Mouse (Mus musculus) bone marrow macrophage, adult 2 months (primary cell): ENCODE measurements around the gene Dffa. TPM values are rescaled to one million over a fixed set of nuclear protein-coding genes. Genes with fewer than 3 reads are reported as not detected.

Source experiments
- H3K27ac ChIP-seq: 2 replicates; pipeline ENCODE4 v1.5.1; 2012; ENCODE audit warnings: low read depth, low read length; ENCODE audit not compliant: insufficient read depth
- H3K4me1 ChIP-seq: 2 replicates; pipeline ENCODE4 v1.6.1; 2012; ENCODE audit warnings: low read length; ENCODE audit not compliant: control insufficient read depth, insufficient read depth
- H3K4me3 ChIP-seq: 2 replicates; pipeline ENCODE4 v1.5.1; 2012; ENCODE audit warnings: mild to moderate bottlenecking, low read length, moderate library complexity; ENCODE audit not compliant: insufficient read depth
- CTCF ChIP-seq: IDR thresholded peaks from 2 replicates; pipeline ENCODE4 v1.5.1; 2012; ENCODE audit warnings: low read depth, mild to moderate bottlenecking, low read length, moderate library complexity
- POLR2A ChIP-seq: IDR thresholded peaks from 2 replicates; pipeline ENCODE4 v1.6.1; 2012; ENCODE audit warnings: mild to moderate bottlenecking, low read depth, low read length, borderline replicate concordance
- polyA plus RNA-seq: library from polyadenylated mRNA; stranded (reverse); fragments of >200 nt; gene quantifications from 2 replicates; pipeline ENCODE4 v1.2.4, GENCODE M21; 2012; ENCODE audit not compliant: missing spikeins, insufficient read depth, insufficient read length

Dffa gene
- polyA plus RNA-seq, 1 experiment = 20.8 TPM

GRCm38 (mm10) chr4:149145151-149145550 lies 41.2 kb downstream of the Dffa start:
- Histone ChIP-seq H3K4me1 (no peaks in the 10 kb centered on the region), H3K4me3 (no peak overlapping the region), H3K27ac (no peak overlapping the region)
- TF ChIP-seq POLR2A = no peak
- no peak for TF ChIP-seq CTCF

GRCm38 (mm10) chr4:149147528-149147927 lies 43.6 kb downstream of the Dffa start:
- Histone ChIP-seq H3K27ac (no peak overlapping the region), H3K4me3 (no peak overlapping the region), H3K4me1 (no peaks in the 10 kb centered on the region)
- no peak for TF ChIP-seq CTCF
- TF ChIP-seq POLR2A = no peak

DNA sequence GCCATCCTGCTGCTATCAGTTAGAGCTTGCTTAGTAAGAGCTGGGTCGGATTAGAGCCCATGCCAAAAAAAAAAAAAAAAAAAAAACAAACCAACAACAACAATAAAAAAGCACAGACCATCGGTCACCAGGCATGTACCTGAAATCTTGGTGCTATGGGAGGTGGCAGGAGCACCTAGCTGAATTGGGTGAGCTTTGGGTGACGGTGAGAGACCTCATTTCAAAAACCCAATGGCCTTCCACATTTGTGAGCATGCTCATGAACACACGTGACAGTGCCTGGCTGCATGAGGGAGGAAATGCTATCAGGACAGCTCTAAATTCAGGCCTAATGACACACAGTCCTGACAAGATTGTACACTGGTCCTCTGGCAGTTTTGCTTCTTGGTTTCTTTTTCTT lies 44.1 kb downstream of the Dffa start:
- no peaks in the 10 kb centered on the region for H3K4me1 ChIP-seq
- no peak overlapping the region for H3K27ac ChIP-seq
- H3K4me3 ChIP-seq = no peak overlapping the region
- TF ChIP-seq CTCF = no peak
- no peak for TF ChIP-seq POLR2A

DNA sequence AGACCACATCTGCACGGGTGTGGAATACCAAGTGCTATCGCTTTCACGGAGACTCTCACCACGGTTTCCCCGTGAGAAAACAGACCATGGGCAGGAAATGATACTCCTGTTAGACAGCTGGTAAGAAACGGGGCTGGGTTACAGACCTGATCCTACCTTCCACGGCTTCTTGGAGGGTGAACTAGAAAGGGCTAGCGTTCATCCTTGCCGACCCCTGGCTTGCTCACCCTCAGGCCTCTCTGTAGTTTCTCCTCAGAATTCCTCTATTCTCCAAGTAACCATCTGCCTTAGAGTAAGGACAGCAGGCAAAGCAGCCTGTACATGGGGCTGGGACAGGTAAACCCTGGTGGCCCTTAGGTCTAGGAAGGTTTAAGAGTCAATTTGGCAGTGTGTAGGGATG lies 45.2 kb downstream of the Dffa start:
- no peak for TF ChIP-seq CTCF
- TF ChIP-seq POLR2A = no peak
- H3K4me3 ChIP-seq = no peak overlapping the region
- H3K27ac ChIP-seq = no peak overlapping the region
- no peaks in the 10 kb centered on the region for H3K4me1 ChIP-seq

DNA sequence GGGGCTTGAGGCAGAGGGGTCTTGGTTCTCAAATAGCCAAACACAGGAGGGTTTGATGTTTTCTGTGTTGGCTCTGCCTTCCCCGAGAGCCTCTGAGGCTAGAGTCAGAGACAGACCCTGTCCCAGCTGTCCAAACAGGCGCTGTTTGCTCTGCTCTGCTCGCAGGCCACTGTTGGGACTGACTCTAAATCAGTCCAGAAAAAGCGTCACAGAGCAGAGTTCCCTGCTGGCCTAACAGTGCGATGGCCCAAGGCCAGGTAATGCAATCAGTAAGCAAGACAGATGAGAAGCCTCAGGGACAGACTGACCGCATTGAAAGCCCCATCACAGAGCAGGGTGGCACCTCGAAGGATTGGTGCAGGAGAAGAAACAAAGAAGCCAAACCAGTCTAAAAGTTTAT lies 45.7 kb downstream of the Dffa start:
- Histone ChIP-seq H3K4me3 (no peak overlapping the region), H3K4me1 (0 out of 2 replicates have a peak, but pooled peaks cover under 1% of the 10 kb centered on the region), H3K27ac (no peak overlapping the region)
- TF ChIP-seq POLR2A (no peak), CTCF (no peak)

GRCm38 (mm10) chr4:149150256-149150655 lies 46.3 kb downstream of the Dffa start:
- Histone ChIP-seq H3K4me3 (no peak overlapping the region), H3K4me1 (peaks cover 6% of the 10 kb centered on the region), H3K27ac (no peak overlapping the region)
- no peak for TF ChIP-seq CTCF
- no peak for TF ChIP-seq POLR2A

DNA sequence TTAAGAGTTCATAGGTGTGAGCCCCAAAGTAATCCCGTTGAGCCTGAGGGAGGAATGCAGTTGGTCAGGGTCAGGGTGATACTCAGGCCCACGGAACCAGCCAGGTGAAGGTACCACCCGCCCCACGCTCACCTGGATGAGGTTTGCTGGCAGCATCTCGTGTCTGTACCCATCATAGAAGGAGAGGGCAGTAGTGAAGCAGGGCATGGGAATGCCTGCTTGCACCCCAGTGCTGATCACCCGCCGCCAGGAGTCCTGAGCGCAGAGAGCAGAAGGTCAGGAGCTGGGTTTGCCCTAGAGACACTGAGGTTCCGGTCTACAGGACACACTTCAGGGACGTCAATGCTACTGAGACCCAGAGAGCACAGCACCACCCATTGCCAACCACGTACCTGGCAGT lies 46.8 kb downstream of the Dffa start:
- Histone ChIP-seq H3K4me1 (peaks cover 6% of the 10 kb centered on the region), H3K4me3 (no peak overlapping the region), H3K27ac (no peak overlapping the region)
- no peak for TF ChIP-seq POLR2A
- TF ChIP-seq CTCF = no peak

- Histone ChIP-seq H3K4me3 (no peak overlapping the region), H3K4me1 (peaks cover 41% of the 10 kb centered on the region), H3K27ac (no peak overlapping the region)
- TF ChIP-seq POLR2A = no peak
- no peak for TF ChIP-seq CTCF
Observed at GRCm38 (mm10) chr4:149154859-149155258, 50.9 kb downstream of the Dffa start.

DNA sequence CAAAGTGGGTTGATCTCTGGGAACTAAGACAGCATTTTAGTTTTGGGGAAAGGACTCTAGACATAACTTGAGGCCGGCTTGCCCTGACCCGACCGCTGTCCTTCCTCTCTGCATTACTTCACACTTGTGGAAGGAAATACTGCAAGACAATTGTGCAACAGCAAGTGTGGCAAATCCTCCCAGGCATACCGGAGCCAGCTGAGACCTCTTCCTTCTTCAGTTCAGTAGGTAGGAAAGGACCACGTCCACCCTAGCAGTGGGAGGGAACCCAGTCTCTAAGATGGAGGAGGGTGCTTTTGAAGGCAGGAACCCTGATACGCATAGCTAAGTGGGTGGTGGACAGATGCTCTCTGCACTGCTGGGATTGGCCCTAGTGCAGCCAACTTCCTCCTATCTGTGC lies 51.8 kb downstream of the Dffa start:
- no peak for TF ChIP-seq POLR2A
- TF ChIP-seq CTCF = no peak
- H3K4me1 ChIP-seq = peaks cover 49% of the 10 kb centered on the region
- peak overlapping the region; percentile 26 for H3K27ac ChIP-seq
- H3K4me3 ChIP-seq = no peak overlapping the region

DNA sequence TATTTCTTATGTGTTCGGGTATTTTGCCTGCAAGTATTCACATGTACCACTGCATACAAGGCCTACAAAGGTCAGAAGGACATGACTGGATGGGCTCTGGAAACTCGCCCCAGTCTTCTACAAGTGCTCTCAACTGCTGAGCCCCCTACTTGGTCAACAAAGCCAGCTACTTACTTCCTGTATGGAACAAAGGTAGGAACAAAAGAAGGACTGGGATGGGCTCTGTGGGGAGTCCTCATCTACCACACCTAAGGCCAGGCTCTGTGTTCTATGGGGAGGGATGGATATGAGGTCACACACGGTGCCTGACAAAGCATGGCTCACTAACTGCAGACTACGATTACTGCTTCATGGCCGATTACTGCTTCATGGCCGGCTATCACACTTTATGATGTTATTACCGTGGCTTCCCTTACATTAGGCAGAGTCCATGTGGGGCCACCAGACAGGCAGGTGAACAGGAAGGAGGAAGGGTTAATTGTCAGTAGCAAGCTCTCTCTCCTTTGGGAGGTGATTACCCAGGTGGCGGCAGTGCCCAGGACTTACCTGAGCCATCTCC lies 53.5 kb downstream of the Dffa start:
- no peak for TF ChIP-seq POLR2A
- no peak for TF ChIP-seq CTCF
- Histone ChIP-seq H3K27ac (no peak overlapping the region), H3K4me3 (no peak overlapping the region), H3K4me1 (peaks cover 63% of the 10 kb centered on the region)

DNA sequence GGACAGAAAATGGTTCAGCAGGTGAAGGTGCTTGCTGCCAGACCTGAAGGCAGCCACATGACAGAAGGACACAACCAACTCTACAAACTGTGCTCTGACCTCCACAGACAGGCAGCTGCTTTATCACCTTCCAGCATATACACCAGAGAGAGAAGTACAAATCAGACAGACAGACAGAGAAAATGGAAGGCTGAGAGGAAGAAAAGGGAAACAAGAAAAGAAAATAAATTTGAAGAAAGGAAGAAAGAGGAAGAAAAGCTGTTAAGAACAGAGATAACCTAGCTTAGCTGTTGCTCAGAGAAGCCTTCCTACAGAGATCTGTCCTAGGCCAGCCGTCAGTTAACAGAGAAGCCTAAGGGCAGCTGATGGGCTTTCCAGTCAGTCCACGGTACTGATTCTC lies 55.3 kb downstream of the Dffa start:
- no peak for TF ChIP-seq POLR2A
- no peak for TF ChIP-seq CTCF
- Histone ChIP-seq H3K27ac (no peak overlapping the region), H3K4me3 (no peak overlapping the region), H3K4me1 (peaks cover 73% of the 10 kb centered on the region)
